Mouse (Mus musculus) MEL (cell line): ENCODE results near the gene Sergef. TPM values are rescaled to one million over a fixed set of nuclear protein-coding genes. Genes with fewer than 3 reads are reported as not detected.

Experiments used
- DNase-seq: peaks from one replicate; pipeline ENCODE4 v3.0.0; 2011; ENCODE audit warnings: low read depth, low spot score
- H3K27ac ChIP-seq: 2 replicates; pipeline ENCODE4 v1.5.1; 2012; ENCODE audit warnings: low read depth, mild to moderate bottlenecking, control low read depth, low read length, moderate library complexity; ENCODE audit not compliant: control insufficient read depth
- H3K27me3 ChIP-seq, 2 experiments: fragments of 150-350 bp in 1 of 2; sonication (generic) in 1 of 2; 2 replicates each; pipeline ENCODE4 v1.6.1; 2012; ENCODE audit warnings: low read length in 2 of 2, mild to moderate bottlenecking in 2 of 2, improper control_type of control experiment in 1 of 2, moderate library complexity in 1 of 2; ENCODE audit not compliant: insufficient read depth in 2 of 2, control insufficient read depth in 1 of 2
- H3K36me3 ChIP-seq, 2 experiments: 2 replicates each; pipeline ENCODE4 v1.6.1; 2012 to 2014; ENCODE audit warnings: low read length in 2 of 2, improper control_type of control experiment in 1 of 2, inconsistent platforms in 1 of 2, mild to moderate bottlenecking in 1 of 2; ENCODE audit not compliant: insufficient read depth in 2 of 2, control insufficient read depth in 1 of 2
- H3K4me1 ChIP-seq, 2 experiments: fragments of 150-350 bp in 1 of 2; sonication (generic) in 1 of 2; 2 replicates each; pipeline ENCODE4 v1.6.1; 2012; ENCODE audit warnings: low read length in 2 of 2, improper control_type of control experiment in 1 of 2, mild to moderate bottlenecking in 1 of 2; ENCODE audit not compliant: insufficient read depth in 2 of 2, control insufficient read depth in 1 of 2
- H3K4me3 ChIP-seq, 2 experiments: fragments of 150-350 bp in 1 of 2; sonication (generic) in 1 of 2; 2 replicates each; pipeline ENCODE4 v1.5.1; 2012; ENCODE audit warnings: low read depth in 2 of 2, low read length in 2 of 2, mild to moderate bottlenecking in 2 of 2, moderate library complexity in 2 of 2, control low read depth in 1 of 2, improper control_type of control experiment in 1 of 2; ENCODE audit not compliant: control insufficient read depth in 1 of 2, insufficient read depth in 1 of 2
- H3K79me2 ChIP-seq: 2 replicates; pipeline ENCODE4 v1.6.1; 2012; ENCODE audit warnings: mild to moderate bottlenecking, low read length, moderate library complexity; ENCODE audit not compliant: control insufficient read depth, poor library complexity, insufficient read depth
- H3K9ac ChIP-seq: 2 replicates; pipeline ENCODE4 v1.6.1; 2012; ENCODE audit warnings: low read depth, mild to moderate bottlenecking, control low read depth, low read length, moderate library complexity; ENCODE audit not compliant: control insufficient read depth, poor library complexity, severe bottlenecking
- H3K9me3 ChIP-seq: fragments of 150-350 bp; sonication (generic); replicated peaks from 2 replicates; pipeline ENCODE4 v1.6.1; 2012; ENCODE audit warnings: mild to moderate bottlenecking, low read length, improper control_type of control experiment, moderate library complexity; ENCODE audit not compliant: insufficient read depth
- CHD1 ChIP-seq: IDR thresholded peaks from 2 replicates; pipeline ENCODE4 v1.6.1; 2012; ENCODE audit warnings: low read depth, mild to moderate bottlenecking, inconsistent platforms, low read length, improper control_type of control experiment
- CHD2 ChIP-seq: IDR thresholded peaks from 2 replicates; pipeline ENCODE4 v1.6.1; 2011; ENCODE audit warnings: low read length, improper control_type of control experiment
- CTCF ChIP-seq, 3 experiments: IDR thresholded peaks in 2 of 3; conservative IDR thresholded peaks in 1 of 3; 2 replicates each; pipeline ENCODE4 v1.5.1; 2011 to 2012; ENCODE audit warnings: low read length in 3 of 3, low read depth in 2 of 3, mild to moderate bottlenecking in 2 of 3, improper control_type of control experiment in 1 of 3, inconsistent platforms in 1 of 3, mixed read lengths in 1 of 3, moderate library complexity in 1 of 3; ENCODE audit not compliant: control insufficient read depth in 1 of 3, insufficient read depth in 1 of 3, poor library complexity in 1 of 3, severe bottlenecking in 1 of 3
- ELF1 ChIP-seq: IDR thresholded peaks from 2 replicates; pipeline ENCODE4 v1.6.1; 2014; ENCODE audit warnings: low read depth, mild to moderate bottlenecking, inconsistent platforms, low read length, improper control_type of control experiment, moderate library complexity
- ETS1 ChIP-seq: IDR thresholded peaks from 2 replicates; pipeline ENCODE4 v1.6.1; 2012; ENCODE audit warnings: low read depth, mild to moderate bottlenecking, inconsistent platforms, low read length, improper control_type of control experiment, moderate library complexity
- HCFC1 ChIP-seq: IDR thresholded peaks from 2 replicates; pipeline ENCODE4 v1.6.1; 2012; ENCODE audit warnings: low read depth, mild to moderate bottlenecking, inconsistent platforms, low read length, improper control_type of control experiment, moderate library complexity
- JUND ChIP-seq: IDR thresholded peaks from 2 replicates; pipeline ENCODE4 v1.6.1; 2011; ENCODE audit warnings: low read depth, mild to moderate bottlenecking, improper control_type of control experiment, low read length
- KAT2A ChIP-seq: conservative IDR thresholded peaks from 2 replicates; pipeline ENCODE4 v1.6.1; 2012; ENCODE audit warnings: low read depth, low read length, improper control_type of control experiment, inconsistent platforms
- MAFK ChIP-seq: IDR thresholded peaks from 2 replicates; pipeline ENCODE4 v1.6.1; 2011; ENCODE audit warnings: low read depth, mild to moderate bottlenecking, low read length, improper control_type of control experiment, borderline replicate concordance
- MAX ChIP-seq: IDR thresholded peaks from 2 replicates; pipeline ENCODE4 v1.6.1; 2011; ENCODE audit warnings: low read length, improper control_type of control experiment
- MAZ ChIP-seq: IDR thresholded peaks from 2 replicates; pipeline ENCODE4 v1.6.1; 2012; ENCODE audit warnings: low read depth, mild to moderate bottlenecking, inconsistent platforms, low read length, improper control_type of control experiment
- MEF2A ChIP-seq: IDR thresholded peaks from 2 replicates; pipeline ENCODE4 v1.6.1; 2014; ENCODE audit warnings: low read depth, mild to moderate bottlenecking, inconsistent platforms, low read length, improper control_type of control experiment; ENCODE audit not compliant: poor library complexity, insufficient replicate concordance, severe bottlenecking; ENCODE audit errors: extremely low read depth
- MXI1 ChIP-seq: IDR thresholded peaks from 2 replicates; pipeline ENCODE4 v1.6.1; 2011; ENCODE audit warnings: mild to moderate bottlenecking, low read depth, low read length, improper control_type of control experiment
- MYB ChIP-seq: IDR thresholded peaks from 2 replicates; pipeline ENCODE4 v1.6.1; 2011; ENCODE audit warnings: mild to moderate bottlenecking, low read depth, low read length, improper control_type of control experiment
- MYC ChIP-seq: IDR thresholded peaks from 2 replicates; pipeline ENCODE4 v1.6.1; 2011; ENCODE audit warnings: low read depth, mild to moderate bottlenecking, low read length, improper control_type of control experiment, moderate library complexity
- NRF1 ChIP-seq: IDR thresholded peaks from 2 replicates; pipeline ENCODE4 v1.6.1; 2014; ENCODE audit warnings: low read depth, mild to moderate bottlenecking, inconsistent platforms, low read length, improper control_type of control experiment, moderate library complexity; ENCODE audit not compliant: poor library complexity, insufficient read depth, severe bottlenecking
- POLR2AphosphoS5 ChIP-seq: IDR thresholded peaks from 2 replicates; pipeline ENCODE4 v1.6.1; 2012; ENCODE audit warnings: low read depth, borderline replicate concordance, mild to moderate bottlenecking, inconsistent platforms, low read length, moderate library complexity, mixed read lengths
- RCOR1 ChIP-seq: IDR thresholded peaks from 2 replicates; pipeline ENCODE4 v1.6.1; 2012; ENCODE audit warnings: low read depth, mild to moderate bottlenecking, inconsistent platforms, low read length, improper control_type of control experiment
- SIN3A ChIP-seq: IDR thresholded peaks from 2 replicates; pipeline ENCODE4 v1.6.1; 2012; ENCODE audit warnings: low read length, improper control_type of control experiment, inconsistent platforms
- SMC3 ChIP-seq: IDR thresholded peaks from 2 replicates; pipeline ENCODE4 v1.6.1; 2011; ENCODE audit warnings: low read depth, low read length, improper control_type of control experiment
- TAL1 ChIP-seq: IDR thresholded peaks from 2 replicates; pipeline ENCODE4 v1.6.1; 2012; ENCODE audit warnings: mild to moderate bottlenecking, inconsistent platforms, low read length, moderate library complexity, mixed read lengths
- UBTF ChIP-seq: IDR thresholded peaks from 2 replicates; pipeline ENCODE4 v1.6.1; 2012; ENCODE audit warnings: low read depth, mild to moderate bottlenecking, inconsistent platforms, low read length, improper control_type of control experiment, moderate library complexity, borderline replicate concordance; ENCODE audit not compliant: insufficient read depth
- USF2 ChIP-seq, 2 experiments: IDR thresholded peaks; 2 replicates each; pipeline ENCODE4 v1.6.1; 2011 to 2012; ENCODE audit warnings: improper control_type of control experiment in 2 of 2, low read length in 2 of 2, borderline replicate concordance in 1 of 2, inconsistent platforms in 1 of 2, low read depth in 1 of 2, mild to moderate bottlenecking in 1 of 2; ENCODE audit not compliant: insufficient read depth in 1 of 2
- ZC3H11A ChIP-seq: IDR thresholded peaks from 2 replicates; pipeline ENCODE4 v1.6.1; 2012; ENCODE audit warnings: low read depth, mild to moderate bottlenecking, inconsistent platforms, low read length, improper control_type of control experiment
- ZKSCAN1 ChIP-seq: IDR thresholded peaks from 2 replicates; pipeline ENCODE4 v1.6.1; 2012; ENCODE audit warnings: low read depth, mild to moderate bottlenecking, inconsistent platforms, low read length, improper control_type of control experiment, moderate library complexity
- ZMIZ1 ChIP-seq: IDR thresholded peaks from 2 replicates; pipeline ENCODE4 v1.6.1; 2012; ENCODE audit warnings: low read depth, mild to moderate bottlenecking, inconsistent platforms, low read length, improper control_type of control experiment, moderate library complexity
- polyA plus RNA-seq, 2 experiments: library from polyadenylated mRNA; stranded (reverse) in 1 of 2; unstranded in 1 of 2; fragments of >175 nt in 1 of 2; fragments of >200 nt in 1 of 2; gene quantifications; 2 replicates each; pipeline versions ENCODE4 v1.2.1 to v1.2.4; 2012; ENCODE audit warnings: low replicate concordance in 2 of 2, low read depth in 1 of 2; ENCODE audit not compliant: insufficient read length in 2 of 2, insufficient read depth in 1 of 2, missing spikeins in 1 of 2
- total RNA-seq: library from RNA; depleted of rRNA; stranded (reverse); fragments of 300-350 nt; gene quantifications from 2 replicates; pipeline ENCODE4 v1.2.3, GENCODE M21; 2012

Gene Sergef
- total and polyA plus RNA-seq, 3 experiments = 7.6 to 11.7 TPM; not detected in 1

GRCm38 (mm10) chr7:46611970-46612369, 27.6 kb downstream of the Sergef start:
- no peaks in the 10 kb centered on the region for H3K9me3 ChIP-seq
- TF ChIP-seq MXI1 = no peak
- no peak for TF ChIP-seq MYB
- no peak for TF ChIP-seq KAT2A
- no peak for TF ChIP-seq ZKSCAN1
- TF ChIP-seq MEF2A = no peak
- no peak for TF ChIP-seq CHD2
- TF ChIP-seq MAX = no peak
- no peak for TF ChIP-seq USF2 (IDR thresholded peaks at IDR 0.05; ENCODE audit: borderline replicate concordance in 1 of 2, insufficient read depth in 1 of 2, low read depth in 1 of 2, low read length in 2 of 2)
- no peak for TF ChIP-seq ZC3H11A
- no peak for TF ChIP-seq SIN3A
- TF ChIP-seq CTCF (IDR thresholded peaks at IDR 0.05 in 2 of 3, conservative IDR thresholded peaks at IDR 0.05 in 1 of 3; ENCODE audit: control insufficient read depth in 1 of 3, insufficient read depth in 1 of 3, low read depth in 2 of 3, low read length in 3 of 3, poor library complexity in 1 of 3, severe bottlenecking in 1 of 3) = no peak
- no peak for TF ChIP-seq ELF1
- TF ChIP-seq POLR2AphosphoS5 = no peak
- no peak for TF ChIP-seq RCOR1
- no peak for TF ChIP-seq NRF1
- no peak for TF ChIP-seq HCFC1
- no peak for TF ChIP-seq JUND
- no peak for TF ChIP-seq ZMIZ1
- TF ChIP-seq MAZ = no peak
- H3K27me3 ChIP-seq = no peaks in the 10 kb centered on the region
- no peak overlapping the region for H3K9ac ChIP-seq
- no peak overlapping the region for H3K27ac ChIP-seq
- H3K4me3 ChIP-seq = no peak overlapping the region
- no peak for DNase-seq
- H3K36me3 ChIP-seq = no peaks in the 10 kb centered on the region
- H3K4me1 ChIP-seq = no peaks in the 10 kb centered on the region
- H3K79me2 ChIP-seq = no peaks in the 10 kb centered on the region

GRCm38 (mm10) chr7:46609317-46609716, 30.3 kb downstream of the Sergef start:
- no peak for DNase-seq
- Histone ChIP-seq H3K9me3 (no peaks in the 10 kb centered on the region), H3K27ac (no peak overlapping the region), H3K9ac (no peak overlapping the region), H3K36me3 (no peaks in the 10 kb centered on the region), H3K79me2 (no peaks in the 10 kb centered on the region), H3K4me1 (no peaks in the 10 kb centered on the region), H3K27me3 (no peaks in the 10 kb centered on the region), H3K4me3 (no peak overlapping the region)
- TF ChIP-seq HCFC1 = no peak
- TF ChIP-seq UBTF = no peak
- TF ChIP-seq TAL1 = no peak
- no peak for TF ChIP-seq CHD2
- no peak for TF ChIP-seq ZMIZ1
- TF ChIP-seq MAFK = no peak
- no peak for TF ChIP-seq CHD1
- no peak for TF ChIP-seq RCOR1
- no peak for TF ChIP-seq SMC3
- TF ChIP-seq MYC = no peak
- no peak for TF ChIP-seq ETS1
- TF ChIP-seq NRF1 = no peak
- TF ChIP-seq MXI1 = no peak
